In the genomic region with DNA sequence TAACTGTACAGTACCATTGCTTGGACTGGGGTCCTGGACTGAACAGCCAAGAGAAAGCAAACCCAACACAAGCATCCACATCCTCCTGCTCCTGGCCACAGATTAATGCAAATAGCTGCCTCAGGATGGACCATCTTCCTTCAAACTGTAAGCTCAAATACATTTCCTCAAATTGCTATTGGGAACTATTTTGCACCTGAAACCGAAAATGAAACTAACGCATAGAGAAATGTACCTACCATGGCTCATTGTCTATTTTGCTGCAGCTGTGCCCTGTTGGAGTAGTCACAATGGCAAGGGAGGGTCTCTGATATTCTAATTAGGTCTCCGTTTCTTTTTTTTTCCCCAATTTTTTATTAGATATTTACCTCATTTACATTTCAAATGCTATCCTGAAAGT, we compare ENCODE assay signal across 20 mouse cellular contexts. TPM values are rescaled to one million over a fixed set of nuclear protein-coding genes. Genes with fewer than 3 reads are reported as not detected.
"Had no signal": no experiment of that assay in that cellular context is flagged by ENCODE, and none has a peak within 500 bp of the region (broad histone marks: within the 10 kb centered on the region; RNA-seq: fewer than 3 reads in every experiment).

No protein-coding gene starts in this region.

- H3K9me3 ChIP-seq: liver, embryonic 13.5 days; neural tube, embryonic 13.5 days had no signal

- H3K4me2 ChIP-seq: liver, embryonic 13.5 days; midbrain, embryonic 11.5 days; neural tube, embryonic 13.5 days had no signal

- DNase-seq: kidney, adult 18-20 months; kidney, adult 9 months; kidney, postnatal 25 days; layer of hippocampus, adult 9-11 months; liver, embryonic 13.5 days; lung, adult 2 months; lung, postnatal 14 days; lung, postnatal 4 days; midbrain, embryonic 14.5 days; right cerebral cortex, adult 18-20 months; right cerebral cortex, postnatal 14 days; spleen, adult 18-20 months; thymus, postnatal 36 days had no signal

- H3K4me3 ChIP-seq: layer of hippocampus, adult 2 months; left cerebral cortex, adult 2 months; liver, embryonic 13.5 days; neural tube, embryonic 13.5 days had no signal

- H3K27me3 ChIP-seq: liver, embryonic 13.5 days; neural tube, embryonic 13.5 days had no signal

- H3K9ac ChIP-seq: liver, embryonic 13.5 days; neural tube, embryonic 13.5 days had no signal

- H3K27ac ChIP-seq: kidney, postnatal 0 days; layer of hippocampus, adult 2 months; left cerebral cortex, adult 2 months; liver, embryonic 13.5 days; neural tube, embryonic 13.5 days; stomach, postnatal 0 days had no signal

- H3K4me1 ChIP-seq: liver, embryonic 13.5 days; neural tube, embryonic 13.5 days had no signal

- H3K36me3 ChIP-seq: liver, embryonic 13.5 days; neural tube, embryonic 13.5 days had no signal

RNA-seq across cellular contexts. Expression of gene Ildr1, which starts 11.9 kb away (rescaled TPM):
- polyA plus RNA-seq: neural tube, embryonic 13.5 days had no signal

RNA-seq across cellular contexts. Expression of gene Cd86, which starts 15.9 kb away (rescaled TPM):
- total RNA-seq: megakaryocyte-erythroid progenitor cell, adult 5-6 weeks had no signal
